Mouse (Mus musculus): Measurements from ENCODE around the gene Man1c1.

GRCm38 (mm10) chr4:134652151-134652550 lies 51.9 kb downstream of the Man1c1 start:
- TF ChIP-seq CTCF (IDR thresholded peaks at IDR 0.05; ENCODE audit: low read depth, low read length) (no peak), POLR2A (IDR thresholded peaks at IDR 0.05; ENCODE audit: borderline replicate concordance, low read depth, low read length) (no peak)

Data from bone marrow macrophage, adult 2 months (primary cell).